Mouse (Mus musculus): ENCODE data around the gene Zfp410. TPM values are rescaled to one million over a fixed set of nuclear protein-coding genes. Genes with fewer than 3 reads are reported as not detected.

Gene Zfp410
- total and polyA plus RNA-seq, 3 experiments = 45.5 to 189 (median 182) TPM

GRCm38 (mm10) chr12:84362872-84363271 is 46.2 kb downstream of the Zfp410 start:
- TF ChIP-seq ZC3H11A (IDR thresholded peaks at IDR 0.05; ENCODE audit: low read depth, low read length) = no peak
- TF ChIP-seq RAD21 (IDR thresholded peaks at IDR 0.05; ENCODE audit: low read depth, low read length) = no peak
- TF ChIP-seq MYB (IDR thresholded peaks at IDR 0.05; ENCODE audit: low read depth, low read length) = no peak
- no peak for TF ChIP-seq NRF1 (IDR thresholded peaks at IDR 0.05; ENCODE audit: insufficient read depth, low read depth, low read length, poor library complexity, severe bottlenecking)
- no peak for TF ChIP-seq ZNF384 (IDR thresholded peaks at IDR 0.05; ENCODE audit: low read depth, low read length)
- TF ChIP-seq CHD1 (IDR thresholded peaks at IDR 0.05; ENCODE audit: low read depth, low read length) = no peak
- Histone ChIP-seq H3K4me1 (ENCODE audit: control insufficient read depth in 1 of 2, insufficient read depth in 2 of 2, low read length in 2 of 2) (peaks cover 13 to 26% of the 10 kb centered on the region in 2 experiments), H3K79me2 (ENCODE audit: control insufficient read depth, insufficient read depth, low read length, poor library complexity) (peaks cover 33% of the 10 kb centered on the region), H3K36me3 (ENCODE audit: control insufficient read depth in 1 of 2, insufficient read depth in 2 of 2, low read length in 2 of 2) (peaks cover 0 to 35% of the 10 kb centered on the region in 2 experiments), H3K9me3 (replicated peaks; ENCODE audit: insufficient read depth, low read length) (no peaks in the 10 kb centered on the region), H3K27me3 (ENCODE audit: control insufficient read depth in 1 of 2, insufficient read depth in 2 of 2, low read length in 2 of 2) (no peaks in the 10 kb centered on the region), H3K4me3 (ENCODE audit: control insufficient read depth in 1 of 2, insufficient read depth in 1 of 2, low read depth in 2 of 2, low read length in 2 of 2) (peak overlapping the region; percentile 17 to 73; a peak in 2 of 4 replicates), H3K27ac (ENCODE audit: control insufficient read depth, low read depth, low read length) (no peak overlapping the region), H3K9ac (ENCODE audit: control insufficient read depth, low read depth, low read length, poor library complexity, severe bottlenecking) (no peak overlapping the region)
- no peak for DNase-seq (ENCODE audit: low read depth, low spot score)

GRCm38 (mm10) chr12:84364291-84364690 is 47.6 kb downstream of the Zfp410 start:
- Histone ChIP-seq H3K9ac (ENCODE audit: control insufficient read depth, low read depth, low read length, poor library complexity, severe bottlenecking) (no peak overlapping the region), H3K79me2 (ENCODE audit: control insufficient read depth, insufficient read depth, low read length, poor library complexity) (peaks cover 33% of the 10 kb centered on the region), H3K36me3 (ENCODE audit: control insufficient read depth in 1 of 2, insufficient read depth in 2 of 2, low read length in 2 of 2) (peaks cover 1 to 27% of the 10 kb centered on the region in 2 experiments), H3K4me3 (ENCODE audit: control insufficient read depth in 1 of 2, insufficient read depth in 1 of 2, low read depth in 2 of 2, low read length in 2 of 2) (no peak overlapping the region), H3K27ac (ENCODE audit: control insufficient read depth, low read depth, low read length) (no peak overlapping the region), H3K4me1 (ENCODE audit: control insufficient read depth in 1 of 2, insufficient read depth in 2 of 2, low read length in 2 of 2) (peaks cover 6 to 14% of the 10 kb centered on the region in 2 experiments), H3K9me3 (replicated peaks; ENCODE audit: insufficient read depth, low read length) (no peaks in the 10 kb centered on the region), H3K27me3 (ENCODE audit: control insufficient read depth in 1 of 2, insufficient read depth in 2 of 2, low read length in 2 of 2) (no peaks in the 10 kb centered on the region)
- no peak for DNase-seq (ENCODE audit: low read depth, low spot score)
- TF ChIP-seq ZKSCAN1 (IDR thresholded peaks at IDR 0.05; ENCODE audit: low read depth, low read length) = no peak
- no peak for TF ChIP-seq MYC (IDR thresholded peaks at IDR 0.05; ENCODE audit: low read depth, low read length)

GRCm38 (mm10) chr12:84365137-84365536 is 48.5 kb downstream of the Zfp410 start:
- Histone ChIP-seq H3K9me3 (replicated peaks; ENCODE audit: insufficient read depth, low read length) (no peaks in the 10 kb centered on the region), H3K4me3 (ENCODE audit: control insufficient read depth in 1 of 2, insufficient read depth in 1 of 2, low read depth in 2 of 2, low read length in 2 of 2) (no peak overlapping the region), H3K9ac (ENCODE audit: control insufficient read depth, low read depth, low read length, poor library complexity, severe bottlenecking) (no peak overlapping the region), H3K4me1 (ENCODE audit: control insufficient read depth in 1 of 2, insufficient read depth in 2 of 2, low read length in 2 of 2) (peaks cover 4 to 10% of the 10 kb centered on the region in 2 experiments), H3K27ac (ENCODE audit: control insufficient read depth, low read depth, low read length) (no peak overlapping the region), H3K36me3 (ENCODE audit: control insufficient read depth in 1 of 2, insufficient read depth in 2 of 2, low read length in 2 of 2) (peaks cover 3 to 21% of the 10 kb centered on the region in 2 experiments), H3K79me2 (ENCODE audit: control insufficient read depth, insufficient read depth, low read length, poor library complexity) (peaks cover 33% of the 10 kb centered on the region), H3K27me3 (ENCODE audit: control insufficient read depth in 1 of 2, insufficient read depth in 2 of 2, low read length in 2 of 2) (no peaks in the 10 kb centered on the region)
- TF ChIP-seq ZNF384 (IDR thresholded peaks at IDR 0.05; ENCODE audit: low read depth, low read length) (no peak), CTCF (IDR thresholded peaks at IDR 0.05 in 2 of 3, conservative IDR thresholded peaks at IDR 0.05 in 1 of 3; ENCODE audit: control insufficient read depth in 1 of 3, insufficient read depth in 1 of 3, low read depth in 2 of 3, low read length in 3 of 3, poor library complexity in 1 of 3, severe bottlenecking in 1 of 3) (no peak), RAD21 (IDR thresholded peaks at IDR 0.05; ENCODE audit: low read depth, low read length) (no peak)
- no peak for DNase-seq (ENCODE audit: low read depth, low spot score)

All from MEL (cell line).